Mouse (Mus musculus) thymus, postnatal 14 days (tissue): Measurements from ENCODE around the gene Ptx4.
A peak's percentile ranks its signal among the peaks of the same experiment; 100 is the strongest.

Experiments used
- DNase-seq: peaks from one replicate; pipeline ENCODE4 v3.0.0; 2021

Gene Ptx4

DNA sequence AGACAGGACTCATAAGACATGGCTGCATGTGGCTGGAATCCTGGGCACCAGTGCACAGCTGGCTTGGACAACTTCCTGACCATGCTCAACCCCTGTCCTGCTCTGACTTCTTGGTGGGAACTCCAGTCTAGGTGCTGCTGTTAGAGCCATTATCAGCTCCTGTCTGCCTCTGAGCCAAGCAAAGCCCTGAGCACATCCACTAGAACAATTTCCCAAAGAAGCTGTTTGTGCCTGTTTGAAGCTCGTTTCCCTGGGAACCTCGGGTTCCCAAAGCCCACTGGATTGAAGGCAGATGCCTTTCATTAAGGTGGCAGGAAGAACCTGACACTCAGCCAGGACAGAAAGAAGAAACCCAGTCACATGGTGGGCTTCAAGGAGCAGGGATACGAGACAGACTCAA is at the start of gene Ptx4:
Ptx4 (plus strand) TSS at position 355 of the 400 bp plus-strand sequence.
- no peak for DNase-seq

DNA sequence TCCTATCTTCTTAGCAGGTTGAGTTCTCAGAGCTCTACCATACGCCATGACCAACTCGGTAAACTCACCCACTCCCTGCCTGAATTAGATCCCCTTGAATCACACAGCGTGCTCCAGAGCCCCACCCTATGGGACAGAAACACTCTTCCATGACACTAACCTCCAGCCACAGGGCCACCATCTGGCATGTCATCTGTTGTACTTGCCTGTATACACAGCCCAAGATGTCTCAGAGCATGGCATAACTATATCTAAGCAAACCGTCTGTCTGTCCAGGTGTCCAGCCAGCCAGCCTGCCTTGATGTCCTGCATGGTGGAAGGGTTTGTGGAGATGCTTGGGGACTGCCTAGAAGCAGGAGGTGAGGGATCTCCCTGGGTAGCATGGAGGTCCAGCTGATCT is 43.7 kb upstream of the Ptx4 start:
- no peak for DNase-seq

DNA sequence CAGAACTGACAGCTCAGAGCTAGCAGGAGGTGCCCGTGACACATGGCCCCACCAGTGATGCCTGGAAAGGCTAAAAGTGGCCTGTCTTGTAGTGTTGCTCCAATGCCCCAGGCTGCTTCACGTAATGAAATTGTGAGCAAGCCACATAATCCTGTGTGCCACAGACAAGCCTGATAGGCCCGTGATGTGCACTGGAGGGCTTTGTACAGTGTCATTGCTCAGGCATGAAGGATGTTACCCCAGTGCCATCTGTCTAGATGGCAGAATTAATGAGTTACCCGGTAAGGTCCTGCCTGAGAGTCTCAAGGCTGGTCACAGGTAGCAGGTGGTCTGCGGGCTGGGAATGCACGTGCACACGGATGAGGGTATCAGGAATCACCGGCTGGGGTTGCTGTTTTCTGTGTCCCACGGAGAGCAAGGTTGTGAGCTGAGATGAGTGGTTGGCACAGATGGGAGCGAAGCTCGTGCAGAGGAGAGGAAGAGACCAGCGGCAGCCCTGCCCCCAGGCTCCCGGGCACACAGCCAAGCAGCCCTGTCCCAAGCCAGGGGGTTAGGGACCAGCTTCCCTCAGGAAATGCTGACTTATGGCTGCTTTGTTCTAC is 42.7 kb upstream of the Ptx4 start:
- no peak for DNase-seq

DNA sequence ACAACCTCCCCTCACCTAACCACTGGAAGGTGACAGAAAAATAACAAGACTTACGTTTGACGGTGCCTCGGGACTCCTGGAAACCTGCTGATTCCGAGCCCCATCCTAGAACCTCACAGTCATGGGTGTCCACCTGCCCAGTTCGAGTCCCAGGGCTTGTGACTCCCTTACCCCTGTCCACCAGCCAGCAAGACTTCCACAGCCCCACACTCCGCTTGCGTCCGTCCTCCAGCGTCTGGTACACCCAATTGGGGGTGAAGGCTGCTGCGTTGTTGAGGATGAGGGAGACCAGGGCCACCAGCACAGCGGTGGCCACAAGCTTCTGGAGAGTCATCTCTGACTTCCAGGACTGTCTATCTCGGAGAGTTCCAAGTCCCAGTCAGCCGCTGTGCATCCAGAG is 40.4 kb upstream of the Ptx4 start:
- DNase-seq, result no peak

DNA sequence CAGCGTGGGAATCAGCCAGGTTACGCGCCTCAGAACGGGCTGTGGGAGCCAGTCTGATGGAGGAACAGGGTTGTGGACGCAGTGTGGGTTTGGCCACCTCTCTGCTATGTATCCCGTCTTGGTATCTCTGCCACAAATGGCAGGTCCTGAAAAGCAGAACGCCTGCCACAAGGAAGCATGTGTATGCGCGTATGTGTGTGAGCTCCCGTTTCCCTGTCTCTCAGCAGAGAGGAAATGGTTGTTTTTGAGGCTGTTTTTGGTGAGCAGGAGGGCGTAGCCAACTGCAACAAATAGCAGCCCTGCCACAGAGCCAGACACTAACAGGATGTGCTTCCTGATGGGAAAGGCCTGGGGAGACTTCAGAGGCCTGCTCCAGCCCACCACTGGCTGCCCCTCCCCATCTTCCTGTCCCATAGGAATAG is 39.6 kb upstream of the Ptx4 start:
- DNase-seq, result no peak

DNA sequence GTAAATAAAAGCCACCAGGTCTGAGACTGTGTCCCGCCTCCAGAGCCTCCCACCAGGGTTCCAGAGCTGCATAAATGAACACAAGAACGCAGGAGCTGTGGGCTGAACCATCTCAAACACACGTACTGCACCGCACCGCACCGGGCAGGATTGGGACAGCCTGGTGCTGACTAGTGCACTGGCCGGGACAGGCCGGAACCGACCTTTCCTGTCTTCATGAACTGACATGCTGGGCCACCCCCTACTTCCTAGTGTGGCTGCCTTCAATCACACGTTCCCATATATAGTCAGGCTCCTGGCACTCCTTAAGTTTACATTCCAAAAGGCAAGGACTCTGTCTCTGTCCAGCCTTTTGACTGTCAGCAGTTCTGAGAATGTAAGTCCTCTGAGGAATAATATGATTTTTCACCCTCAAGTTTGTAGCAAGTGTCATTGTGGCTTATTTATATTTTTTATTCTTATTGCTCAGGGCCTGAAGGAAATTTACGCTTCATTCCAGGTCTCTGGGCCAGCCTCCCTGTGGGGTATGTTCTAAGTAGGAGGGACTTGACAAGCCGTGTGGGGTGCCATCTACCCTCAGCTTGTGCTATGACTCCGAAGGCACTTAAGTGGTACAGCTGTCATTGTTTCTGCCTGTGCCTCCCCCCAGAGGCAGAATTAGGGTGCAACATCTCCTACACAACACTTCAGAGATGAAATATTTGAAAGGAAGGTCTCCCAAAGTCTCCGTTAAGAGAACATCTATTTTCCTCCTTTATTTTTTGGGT is 38.3 kb upstream of the Ptx4 start:
- DNase-seq, result no peak

DNA sequence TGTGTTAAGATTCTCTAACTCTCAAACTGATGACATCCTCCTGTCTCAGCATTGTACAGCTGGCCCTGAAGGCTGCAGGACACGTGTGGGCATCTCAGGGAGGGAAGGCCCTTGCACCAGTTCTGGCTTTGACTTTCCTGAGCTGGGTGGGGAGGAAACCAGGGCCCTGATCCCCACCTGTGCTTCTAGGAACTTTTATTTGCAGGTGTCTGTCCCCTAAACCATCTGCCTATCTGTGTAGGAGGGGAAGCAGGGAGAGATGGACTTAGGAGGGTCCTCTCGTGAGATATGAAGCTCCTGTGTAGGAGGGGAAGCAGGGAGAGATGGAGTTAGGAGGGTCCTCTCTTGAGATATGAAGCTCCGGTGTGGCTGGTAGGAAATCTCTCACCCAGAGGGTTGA is 37.7 kb upstream of the Ptx4 start:
- DNase-seq, result no peak

DNA sequence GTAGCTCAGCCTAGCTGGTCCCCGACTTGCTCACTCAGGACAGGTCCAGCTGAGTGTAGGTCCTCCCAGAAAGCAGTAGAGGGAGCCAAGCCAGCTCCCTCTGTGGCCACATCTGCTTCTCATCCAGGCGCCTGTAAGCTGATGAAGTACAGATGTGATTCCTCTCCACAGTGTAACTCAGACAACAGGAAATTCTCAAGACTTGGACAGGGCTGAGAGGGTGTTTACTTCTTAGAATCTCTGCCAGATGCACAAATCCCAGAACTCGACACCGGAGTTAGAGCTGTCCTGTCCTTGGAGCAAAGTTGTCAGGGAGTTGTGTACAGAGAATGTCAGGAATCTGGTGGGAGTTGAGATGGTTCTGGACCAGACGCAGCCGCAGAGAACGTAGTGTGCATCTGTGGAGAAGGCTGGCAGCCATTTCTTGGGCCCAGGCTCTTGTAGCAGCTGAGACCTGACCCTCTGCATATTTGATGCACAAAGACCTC is 37.1 kb upstream of the Ptx4 start, which contains the start of gene Tmem204:
Tmem204 (minus strand) TSS at position 148 of the 488 bp plus-strand sequence.
- no peak for DNase-seq

DNA sequence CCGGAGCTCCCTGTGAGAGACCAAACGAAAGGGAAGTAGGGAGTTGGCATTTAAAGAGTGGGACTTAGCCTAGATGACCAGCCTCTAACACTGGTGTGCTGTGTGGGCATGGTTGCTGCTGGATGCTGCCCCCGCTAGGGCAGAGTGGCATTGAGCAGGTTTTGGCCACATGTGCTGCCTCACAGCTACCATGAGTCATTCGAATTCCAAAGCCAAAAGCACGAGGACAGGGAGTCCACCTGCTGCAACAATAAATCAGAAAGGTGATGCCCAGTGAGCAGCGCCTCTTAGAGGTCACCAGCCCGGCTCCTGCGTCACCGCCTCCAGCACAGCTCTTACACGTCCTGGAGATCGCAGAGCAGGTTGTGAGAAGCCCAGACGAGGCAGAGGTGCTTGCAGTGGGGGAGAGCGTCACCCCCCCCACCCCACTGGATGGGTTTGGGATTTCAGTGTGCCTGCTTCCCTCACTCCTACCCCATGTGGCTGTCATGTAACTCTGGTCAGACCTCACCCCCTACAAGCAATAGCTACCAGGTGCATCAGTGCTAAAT is 35.6 kb upstream of the Ptx4 start:
- no peak for DNase-seq

DNA sequence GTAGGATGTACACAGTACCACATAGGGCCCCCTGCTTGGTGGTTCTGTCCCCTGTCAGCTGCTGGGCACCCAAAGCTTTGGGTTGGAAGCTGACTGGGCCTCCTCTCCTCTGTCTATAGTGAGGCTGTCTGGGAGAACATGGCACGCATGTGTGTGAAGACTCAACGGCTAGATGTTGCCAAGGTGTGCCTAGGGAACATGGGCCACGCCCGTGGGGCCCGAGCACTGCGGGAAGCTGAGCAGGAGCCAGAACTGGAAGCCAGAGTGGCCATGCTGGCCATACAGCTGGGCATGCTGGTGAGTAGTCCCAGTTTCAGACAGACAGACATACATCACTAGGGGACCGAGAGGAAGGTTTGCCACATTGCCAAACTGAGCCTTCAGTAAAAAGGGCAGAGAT is 33.8 kb upstream of the Ptx4 start:
- no peak for DNase-seq

DNA sequence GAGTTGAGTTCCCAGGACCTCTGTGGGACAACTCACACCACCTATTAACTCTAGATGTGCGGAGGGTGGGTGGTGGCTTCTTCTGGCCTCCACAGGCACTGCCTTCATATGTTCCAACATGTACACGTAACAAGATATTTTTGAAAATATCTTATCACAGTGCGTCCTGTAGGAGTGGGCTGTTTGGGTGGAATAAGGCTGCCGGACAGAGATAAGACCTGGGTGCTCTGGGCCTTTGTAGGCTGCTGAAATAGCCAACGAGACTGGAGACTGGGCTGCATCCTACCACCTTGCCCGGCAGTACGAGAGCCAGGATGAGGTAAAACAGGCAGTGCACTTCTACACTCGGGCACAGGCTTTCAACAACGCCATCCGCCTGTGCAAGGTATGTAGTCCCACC is 31.4 kb upstream of the Ptx4 start:
- no peak for DNase-seq

DNA sequence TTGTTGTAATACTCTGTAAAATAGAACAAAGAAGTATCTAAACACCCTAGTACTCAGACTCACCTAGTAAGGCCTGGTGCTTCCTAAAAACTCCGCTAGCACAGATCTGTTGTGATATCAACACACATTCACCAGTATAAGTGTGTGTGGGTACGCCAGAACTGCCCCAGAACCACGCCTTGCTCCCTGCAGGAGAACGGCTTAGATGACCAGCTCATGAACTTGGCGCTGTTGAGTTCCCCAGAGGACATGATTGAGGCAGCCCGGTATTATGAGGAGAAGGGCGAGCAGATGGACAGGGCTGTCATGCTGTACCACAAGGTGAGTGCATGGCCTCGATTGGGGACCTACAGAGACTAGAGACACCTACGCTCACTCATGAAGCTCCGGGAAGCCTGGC is 30.1 kb upstream of the Ptx4 start:
- DNase-seq, result no peak

DNA sequence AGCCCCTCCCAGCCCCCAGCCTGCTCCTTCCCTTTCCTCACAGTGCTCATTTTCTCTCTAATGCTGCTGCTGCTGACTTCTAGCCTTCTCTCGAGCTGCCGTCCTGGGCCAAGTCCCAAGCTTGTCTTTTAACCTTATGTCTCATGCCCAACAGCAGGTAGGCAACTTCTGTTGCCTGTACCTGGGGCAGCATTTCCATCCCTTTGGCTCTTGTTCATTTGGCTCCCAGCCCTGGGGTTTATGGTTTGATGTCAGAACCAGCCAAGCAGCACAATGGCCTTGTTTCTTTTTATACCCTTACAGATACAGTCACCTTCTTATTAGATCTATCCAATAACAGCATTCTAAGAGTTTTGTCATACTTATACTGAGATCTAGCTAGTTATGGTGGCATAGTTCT is 24.3 kb upstream of the Ptx4 start:
- no peak for DNase-seq

DNA sequence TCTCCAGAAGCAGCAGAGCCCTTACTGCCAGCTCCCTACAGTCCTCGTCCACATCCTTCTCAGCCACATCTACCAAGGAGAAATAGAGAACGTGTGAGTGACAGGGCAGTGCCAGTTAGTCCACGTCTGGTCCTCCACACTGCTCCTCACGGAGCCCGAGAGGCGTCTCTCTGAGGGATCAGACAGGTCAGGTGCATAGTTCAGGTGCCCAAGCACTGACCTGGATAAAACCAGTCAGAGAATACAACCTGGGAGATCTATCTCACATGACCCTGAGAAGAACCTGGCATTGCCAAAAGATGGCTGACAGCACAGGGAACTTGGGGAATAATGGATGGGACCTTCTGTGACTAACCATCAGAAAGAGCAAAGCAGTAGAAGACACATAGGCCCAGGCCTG is 20.5 kb upstream of the Ptx4 start:
- no peak for DNase-seq

DNA sequence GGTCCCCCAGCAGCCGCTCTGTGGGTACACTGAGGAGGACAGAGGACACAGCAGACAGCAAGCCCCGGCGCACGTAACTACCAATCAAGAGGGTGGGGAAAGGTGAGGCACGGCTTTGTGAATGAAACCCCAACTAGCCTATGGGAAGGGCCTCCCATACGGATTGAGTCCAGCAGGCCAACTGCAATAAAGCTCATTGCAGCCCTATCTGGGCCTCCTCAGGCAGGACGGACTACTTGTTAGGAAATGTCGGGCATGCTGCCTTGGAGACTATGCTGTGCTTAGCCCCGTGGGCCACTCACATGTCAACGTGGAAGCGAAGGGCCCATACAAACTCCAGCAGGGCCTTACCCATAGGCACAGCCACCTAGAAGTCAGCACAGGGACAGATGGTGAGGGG is 19.2 kb upstream of the Ptx4 start:
- no peak for DNase-seq

DNA sequence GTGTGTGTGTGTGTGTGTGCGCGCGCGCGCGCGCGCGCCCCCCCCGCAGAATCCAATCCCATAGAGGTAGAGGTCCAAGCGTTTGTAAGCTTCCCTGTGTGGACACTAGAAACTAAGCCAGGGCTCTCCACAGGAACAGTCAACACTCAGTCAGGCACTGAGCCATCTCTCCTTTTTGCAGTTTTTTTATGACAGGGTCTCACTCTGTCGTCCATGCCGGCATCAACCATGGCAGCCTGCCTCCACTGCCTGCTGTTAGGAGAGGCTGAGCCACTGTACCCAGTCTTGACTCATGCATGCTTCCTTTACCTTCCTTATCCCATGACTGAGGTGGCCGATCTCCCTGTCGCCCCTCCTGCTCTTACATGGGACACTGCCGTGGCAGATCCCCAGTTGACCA is 12.8 kb upstream of the Ptx4 start:
- no peak for DNase-seq

DNA sequence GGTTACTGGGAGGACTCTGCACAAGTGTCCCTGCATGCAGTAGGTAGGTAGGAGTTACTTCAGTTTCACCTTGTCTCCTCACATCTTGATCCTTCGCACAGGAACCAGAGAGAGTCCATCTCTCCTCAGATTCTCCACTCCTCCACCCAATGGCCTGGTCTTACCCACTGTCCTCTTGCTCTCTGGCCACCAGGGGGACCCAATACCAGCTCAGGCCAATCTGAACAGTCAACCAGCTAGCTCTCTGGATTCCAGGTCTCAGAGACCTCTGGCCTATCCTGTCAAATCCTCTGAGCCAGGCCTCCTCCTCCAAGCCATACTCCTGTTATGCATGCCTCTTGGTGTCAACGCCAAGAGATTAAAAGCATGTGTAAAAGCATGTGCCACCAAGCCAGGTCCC is 11.0 kb upstream of the Ptx4 start:
- peak; percentile 9 for DNase-seq

DNA sequence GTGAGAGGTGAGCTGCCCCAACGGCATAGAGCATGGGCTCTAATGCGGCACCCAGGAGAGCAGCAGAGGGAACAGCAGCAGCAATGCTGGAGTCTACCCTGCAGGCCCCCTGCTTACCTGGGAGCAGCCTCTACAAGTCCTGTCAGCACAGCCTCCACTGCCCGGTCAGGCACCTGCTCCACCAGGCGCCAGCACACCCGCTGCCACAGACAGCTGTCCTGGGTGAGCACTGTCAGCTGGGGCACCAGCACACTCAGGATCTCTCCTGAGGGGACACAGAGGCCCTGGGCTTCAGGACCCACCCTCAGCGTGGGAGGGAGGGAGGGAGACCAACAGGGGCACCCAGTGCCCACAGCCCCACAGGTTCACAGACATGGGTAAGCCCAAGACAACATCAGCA is 10.0 kb upstream of the Ptx4 start:
- DNase-seq, result no peak

DNA sequence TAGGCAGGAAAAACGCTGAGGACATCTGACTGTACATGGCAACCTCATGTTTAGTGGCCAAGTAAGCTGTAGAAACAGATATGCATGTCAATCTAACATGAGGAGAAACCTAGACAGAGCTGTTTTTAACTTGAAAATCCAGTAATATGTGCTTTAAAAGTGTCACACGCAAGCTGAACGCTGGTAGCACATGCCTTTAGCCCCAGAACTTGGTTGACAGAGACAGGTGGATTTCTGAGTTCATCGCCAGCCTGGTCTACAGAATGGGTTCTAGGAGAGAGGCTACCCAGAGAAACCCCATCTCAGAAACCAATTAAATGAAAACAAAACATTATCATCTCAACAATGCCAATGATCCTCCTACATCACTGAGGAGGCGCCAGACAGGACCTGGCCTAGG is 9.3 kb upstream of the Ptx4 start:
- DNase-seq, result no peak

DNA sequence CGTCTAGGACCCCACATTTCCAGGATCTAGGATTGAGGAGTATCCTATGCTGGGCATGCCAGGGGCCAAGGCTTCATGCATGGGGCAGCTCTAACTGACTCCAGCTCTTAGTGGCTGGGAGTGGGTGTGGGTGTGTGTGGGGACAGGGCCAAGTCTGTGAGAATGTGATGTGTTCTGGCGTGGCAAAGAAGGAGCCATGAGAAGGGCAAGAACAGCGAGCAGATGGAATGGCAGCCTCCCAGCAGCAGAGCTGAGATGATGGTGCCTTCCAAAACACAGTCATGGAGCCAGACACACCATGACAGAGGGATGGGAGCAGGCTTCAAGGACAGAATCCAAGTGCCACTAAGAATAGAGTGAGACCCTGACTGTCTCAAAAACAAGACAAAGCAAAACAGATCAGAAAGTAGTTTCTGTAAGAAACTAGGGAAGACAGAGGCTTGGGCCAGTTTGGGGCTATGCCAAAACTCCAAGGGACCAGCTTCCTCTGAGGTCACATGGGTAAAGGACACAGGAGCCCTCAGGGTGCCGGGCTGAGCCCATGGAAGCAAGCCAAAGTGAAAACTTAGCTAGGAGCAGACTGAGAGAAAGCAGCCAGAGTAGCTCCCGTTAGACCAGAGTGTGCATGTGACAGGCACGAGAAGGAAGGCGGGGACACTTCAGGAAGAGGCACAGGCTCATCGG is 8.7 kb upstream of the Ptx4 start:
- no peak for DNase-seq

DNA sequence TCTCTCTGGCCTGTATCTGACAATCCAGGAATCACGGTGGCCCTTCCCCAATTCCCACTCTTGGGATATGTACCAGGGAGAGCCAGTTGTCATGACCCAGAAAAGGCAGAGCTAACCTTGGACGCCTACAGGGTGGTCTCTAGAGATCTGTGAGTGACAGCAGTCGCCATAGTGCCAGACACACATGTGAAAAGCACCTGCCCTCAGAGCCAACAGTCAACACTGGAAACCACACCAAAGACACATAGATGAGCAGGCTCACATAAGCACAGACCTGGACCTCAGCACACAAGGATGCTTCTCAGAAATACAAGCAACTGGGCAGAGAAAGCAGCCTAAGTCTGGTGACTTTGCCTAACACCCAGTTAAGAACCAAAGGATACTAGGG is 8.1 kb upstream of the Ptx4 start:
- DNase-seq, result no peak

DNA sequence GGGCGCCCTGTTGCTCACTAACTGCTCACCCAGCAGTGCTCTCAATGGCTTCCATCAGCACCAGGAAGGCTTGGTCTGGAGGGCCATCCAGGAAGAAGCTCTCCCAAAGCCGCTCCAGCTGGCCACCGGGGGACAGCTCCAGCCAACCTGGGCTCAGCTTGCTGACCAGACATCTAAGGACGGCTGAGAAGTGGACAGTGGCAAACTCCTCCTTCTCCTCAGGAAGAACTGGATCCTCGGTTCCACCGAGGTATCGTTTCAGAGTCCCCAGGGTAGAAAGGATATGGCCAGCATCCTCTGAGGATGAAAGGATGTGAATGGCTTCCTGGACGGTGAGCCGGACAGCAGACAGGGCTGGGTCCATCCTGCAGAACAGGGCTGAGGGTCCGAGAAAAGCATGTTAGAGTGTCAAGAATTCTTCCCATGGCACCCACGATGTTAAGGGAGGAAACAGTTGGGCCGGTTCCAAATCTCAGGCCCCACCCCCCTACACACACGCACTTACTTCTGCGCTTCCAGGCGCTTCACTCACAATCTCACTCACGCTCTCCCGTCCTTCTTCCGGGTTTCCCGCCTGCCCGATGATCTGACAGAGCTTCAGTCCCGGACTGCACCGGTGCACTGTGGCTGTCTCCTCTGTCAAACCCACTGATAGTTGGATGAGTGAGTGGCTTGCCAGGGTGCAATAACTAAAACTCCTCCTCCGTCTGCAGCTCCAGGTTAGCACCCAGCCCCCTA is 5.5 kb upstream of the Ptx4 start:
- DNase-seq, result no peak
